Mouse (Mus musculus): Measurements from ENCODE around the gene Cdipt. TPM values are rescaled to one million over a fixed set of nuclear protein-coding genes. Genes with fewer than 3 reads are reported as not detected.
A peak's percentile ranks its signal among the peaks of the same experiment; 100 is the strongest.

Gene Cdipt
- polyA plus RNA-seq, 1 experiment from 2014 or later = 59.2 TPM

- Histone ChIP-seq H3K9me3 (replicated peaks) (no peaks in the 10 kb centered on the region), H3K4me3 (no peak overlapping the region; the same call in 1 of the 2 replicates), H3K4me1 (peaks cover 23% of the 10 kb centered on the region), H3K27ac (no peak overlapping the region), H3K9ac (no peak overlapping the region), H3K27me3 (replicated peaks) (peaks cover 60% of the 10 kb centered on the region), H3K4me2 (peak overlapping the region; percentile 85), H3K36me3 (no peaks in the 10 kb centered on the region)
- ATAC-seq = no peak
- WGBS (ENCODE audit: insufficient replicate concordance) = 10% methylated on average over 26 of the region's 26 CpGs
These were observed 24.8 kb upstream of the Cdipt start for GRCm38 (mm10) chr7:126950647-126951615.

GRCm38 (mm10) chr7:126951741-126952140 is 24.0 kb upstream of the Cdipt start:
- H3K9ac ChIP-seq = no peak overlapping the region
- H3K9me3 ChIP-seq (replicated peaks) = no peaks in the 10 kb centered on the region
- no peak for ATAC-seq
- WGBS (ENCODE audit: insufficient replicate concordance) = 18% methylated on average over 4 of the region's 4 CpGs
- H3K27ac ChIP-seq = no peak overlapping the region
- H3K4me2 ChIP-seq = no peak overlapping the region
- no peaks in the 10 kb centered on the region for H3K36me3 ChIP-seq
- no peak overlapping the region for H3K4me3 ChIP-seq
- H3K4me1 ChIP-seq = peaks cover 23% of the 10 kb centered on the region
- peaks cover 60% of the 10 kb centered on the region for H3K27me3 ChIP-seq (replicated peaks)

GRCm38 (mm10) chr7:126952646-126953045 is 23.1 kb upstream of the Cdipt start:
- Histone ChIP-seq H3K9me3 (replicated peaks) (no peaks in the 10 kb centered on the region), H3K9ac (no peak overlapping the region)
- 2% methylated on average over 8 of the region's 8 CpGs for WGBS (ENCODE audit: insufficient replicate concordance)

GRCm38 (mm10) chr7:126955125-126955524 is 20.6 kb upstream of the Cdipt start:
- H3K4me3 ChIP-seq = no peak overlapping the region
- no peak overlapping the region for H3K27ac ChIP-seq
- no peak overlapping the region for H3K9ac ChIP-seq
- no peak overlapping the region for H3K4me2 ChIP-seq
- peaks cover 38% of the 10 kb centered on the region for H3K27me3 ChIP-seq (replicated peaks)
- H3K4me1 ChIP-seq = peaks cover 12% of the 10 kb centered on the region
- no peaks in the 10 kb centered on the region for H3K36me3 ChIP-seq
- WGBS (ENCODE audit: insufficient replicate concordance) = 30% methylated on average over 3 of the region's 3 CpGs
- no peak for ATAC-seq
- no peaks in the 10 kb centered on the region for H3K9me3 ChIP-seq (replicated peaks)

More at GRCm38 (mm10) chr7:126952646-126953045, 23.1 kb upstream of the Cdipt start:
- Histone ChIP-seq H3K27ac (no peak overlapping the region), H3K4me2 (no peak overlapping the region), H3K36me3 (no peaks in the 10 kb centered on the region), H3K4me3 (no peak overlapping the region), H3K4me1 (peaks cover 23% of the 10 kb centered on the region), H3K27me3 (replicated peaks) (peaks cover 60% of the 10 kb centered on the region)
- ATAC-seq = no peak

- no peak overlapping the region for H3K27ac ChIP-seq
- ATAC-seq = no peak
- no peak overlapping the region for H3K4me2 ChIP-seq
- H3K9me3 ChIP-seq (replicated peaks) = no peaks in the 10 kb centered on the region
- no peak overlapping the region for H3K9ac ChIP-seq
- H3K4me1 ChIP-seq = no peaks in the 10 kb centered on the region
- no peak overlapping the region for H3K4me3 ChIP-seq
- no peaks in the 10 kb centered on the region for H3K36me3 ChIP-seq
- WGBS (ENCODE audit: insufficient replicate concordance) = 46% methylated on average over 9 of the region's 9 CpGs
- peaks cover 31% of the 10 kb centered on the region for H3K27me3 ChIP-seq (replicated peaks)
These were observed 15.9 kb upstream of the Cdipt start for GRCm38 (mm10) chr7:126959780-126960179.

- Histone ChIP-seq H3K4me3 (no peak overlapping the region), H3K36me3 (no peaks in the 10 kb centered on the region), H3K4me1 (no peaks in the 10 kb centered on the region), H3K27ac (no peak overlapping the region), H3K9ac (no peak overlapping the region), H3K4me2 (no peak overlapping the region), H3K9me3 (replicated peaks) (no peaks in the 10 kb centered on the region), H3K27me3 (replicated peaks) (peaks cover 35% of the 10 kb centered on the region)
- ATAC-seq = no peak
- 78% methylated on average over 5 of the region's 5 CpGs for WGBS (ENCODE audit: insufficient replicate concordance)
These were observed 14.6 kb upstream of the Cdipt start for GRCm38 (mm10) chr7:126961095-126961494.

GRCm38 (mm10) chr7:126961965-126962364 is 13.7 kb upstream of the Cdipt start:
- Histone ChIP-seq H3K4me2 (no peak overlapping the region), H3K4me1 (no peaks in the 10 kb centered on the region), H3K27me3 (replicated peaks) (peaks cover 35% of the 10 kb centered on the region), H3K36me3 (no peaks in the 10 kb centered on the region), H3K27ac (no peak overlapping the region), H3K9ac (no peak overlapping the region), H3K4me3 (no peak overlapping the region), H3K9me3 (replicated peaks) (no peaks in the 10 kb centered on the region)
- WGBS (ENCODE audit: insufficient replicate concordance) = 65% methylated on average over 4 of the region's 4 CpGs
- ATAC-seq = no peak

GRCm38 (mm10) chr7:126963548-126964286 is 12.0 kb upstream of the Cdipt start:
- Histone ChIP-seq H3K9ac (no peak overlapping the region), H3K36me3 (no peaks in the 10 kb centered on the region), H3K9me3 (replicated peaks) (no peaks in the 10 kb centered on the region), H3K4me2 (no peak overlapping the region), H3K4me1 (no peaks in the 10 kb centered on the region), H3K27ac (no peak overlapping the region), H3K27me3 (replicated peaks) (peaks cover 35% of the 10 kb centered on the region), H3K4me3 (no peak overlapping the region)
- WGBS (ENCODE audit: insufficient replicate concordance) = 30% methylated on average over 19 of the region's 19 CpGs
- no peak for ATAC-seq

GRCm38 (mm10) chr7:126965568-126965967 is 10.1 kb upstream of the Cdipt start:
- no peak overlapping the region for H3K9ac ChIP-seq
- 58% methylated on average over 3 of the region's 3 CpGs for WGBS (ENCODE audit: insufficient replicate concordance)
- no peak overlapping the region for H3K27ac ChIP-seq
- ATAC-seq = no peak
- H3K27me3 ChIP-seq (replicated peaks) = peaks cover 35% of the 10 kb centered on the region
- no peak overlapping the region for H3K4me2 ChIP-seq
- H3K4me1 ChIP-seq = no peaks in the 10 kb centered on the region
- H3K4me3 ChIP-seq = no peak overlapping the region
- no peaks in the 10 kb centered on the region for H3K9me3 ChIP-seq (replicated peaks)
- no peaks in the 10 kb centered on the region for H3K36me3 ChIP-seq

- no peak overlapping the region for H3K4me2 ChIP-seq
- 67% methylated on average over 6 of the region's 6 CpGs for WGBS (ENCODE audit: insufficient replicate concordance)
- peaks cover 24% of the 10 kb centered on the region for H3K27me3 ChIP-seq (replicated peaks)
- no peak overlapping the region for H3K27ac ChIP-seq
- H3K9me3 ChIP-seq (replicated peaks) = no peaks in the 10 kb centered on the region
- H3K4me3 ChIP-seq = no peak overlapping the region
- no peak overlapping the region for H3K9ac ChIP-seq
- no peaks in the 10 kb centered on the region for H3K36me3 ChIP-seq
- no peaks in the 10 kb centered on the region for H3K4me1 ChIP-seq
- ATAC-seq = 0 out of 2 replicates have a peak, but pooled peaks have one; percentile 18
These were observed 8.4 kb upstream of the Cdipt start for GRCm38 (mm10) chr7:126967361-126967760.

GRCm38 (mm10) chr7:126975493-126975892 is 221 bp upstream of the Cdipt start:
- ATAC-seq = no peak
- Histone ChIP-seq H3K36me3 (peaks cover 29% of the 10 kb centered on the region), H3K4me3 (peak overlapping the region; percentile 90), H3K9ac (peak overlapping the region; percentile 95; the same call in 1 of the 2 replicates), H3K4me2 (peak overlapping the region; percentile 87), H3K4me1 (peaks cover 35% of the 10 kb centered on the region), H3K27me3 (replicated peaks) (no peaks in the 10 kb centered on the region), H3K27ac (peak overlapping the region; percentile 90; the same call in 1 of the 2 replicates), H3K9me3 (replicated peaks) (no peaks in the 10 kb centered on the region)
- 3% methylated on average over 8 of the region's 8 CpGs for WGBS (ENCODE audit: insufficient replicate concordance)

Data from liver, embryonic 12.5 days (tissue).